Mouse (Mus musculus): ENCODE data around the gene Lgals2. TPM values are rescaled to one million over a fixed set of nuclear protein-coding genes. Genes with fewer than 3 reads are reported as not detected.
"Not testable (repeated sequence)": the region's sequence is repeated elsewhere in the genome, so short reads cannot be mapped to it uniquely, and the experiment has no call there.

Gene Lgals2
- polyA plus RNA-seq, 1 experiment from 2014 or later: not detected

DNA sequence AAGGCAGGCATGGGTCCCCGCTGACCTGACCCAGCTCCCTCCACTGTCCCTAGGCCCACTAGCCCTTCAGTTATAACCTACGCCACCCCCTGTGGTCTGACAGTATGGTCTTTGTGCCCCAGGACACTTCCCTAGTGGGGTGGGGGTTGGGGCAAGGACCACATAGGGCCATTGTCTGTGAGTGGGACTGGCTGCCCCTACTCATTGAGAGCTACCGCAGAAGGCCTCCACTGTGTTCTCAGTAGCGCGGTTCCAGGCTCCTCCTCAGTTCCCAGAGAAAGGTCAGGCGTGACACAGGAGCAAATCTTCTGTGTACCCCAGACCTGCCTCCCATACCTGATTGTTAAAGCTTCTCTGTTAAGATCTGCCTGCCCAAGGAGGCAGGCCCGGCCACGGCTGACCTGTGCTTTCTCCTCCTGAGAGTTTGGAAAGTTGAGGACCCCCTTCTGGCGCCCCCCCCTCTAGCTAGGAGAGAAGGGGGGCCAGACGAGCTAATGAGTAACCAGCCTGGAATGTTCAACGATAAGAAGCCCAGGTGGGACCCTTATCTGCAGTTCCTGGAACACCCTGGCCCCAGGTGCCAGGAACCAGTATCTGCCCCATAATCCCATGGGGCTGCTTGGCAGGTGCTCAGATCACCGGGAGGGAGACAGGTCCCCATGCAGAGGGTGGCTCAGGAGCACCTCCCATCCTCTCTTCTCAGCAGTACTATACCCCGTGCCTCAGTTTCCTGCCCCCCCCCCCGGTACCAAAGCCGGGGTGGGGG, 5.1 kb downstream of the Lgals2 start:
- H3K9ac ChIP-seq: no peak overlapping the region
- H3K4me2 ChIP-seq: no peak overlapping the region
- H3K27me3 ChIP-seq: no peaks in the 10 kb centered on the region
- H3K9me3 ChIP-seq: no peaks in the 10 kb centered on the region
- peaks cover 11% of the 10 kb centered on the region for H3K4me1 ChIP-seq (replicated peaks)
- ATAC-seq (ENCODE audit: low FRiP score, low read depth): no peak
- H3K27ac ChIP-seq (replicated peaks): no peak overlapping the region
- no peaks in the 10 kb centered on the region for H3K36me3 ChIP-seq
- no peak overlapping the region for H3K4me3 ChIP-seq
- 64% methylated on average over 15 of the region's 15 CpGs for WGBS

DNA sequence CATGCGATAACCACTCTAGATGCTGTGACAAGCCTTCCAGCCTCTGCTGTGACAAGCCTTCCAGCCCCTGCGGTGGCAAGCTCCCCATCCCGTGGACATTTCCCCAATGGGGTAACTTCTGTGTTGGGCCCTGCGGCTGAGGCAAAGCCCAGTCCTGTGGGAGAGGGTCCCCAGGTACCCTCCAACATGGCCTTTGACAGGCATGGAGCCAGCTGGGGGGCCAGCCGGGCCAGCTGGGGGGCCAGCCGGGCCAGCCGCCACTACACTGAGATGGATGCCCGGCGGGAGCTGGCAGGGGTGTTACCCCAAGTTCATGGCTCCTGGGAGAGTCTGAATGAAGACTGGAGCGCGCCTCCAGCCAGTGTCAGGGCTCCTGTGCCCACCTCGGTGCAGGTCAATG, 5.8 kb downstream of the Lgals2 start:
- Histone ChIP-seq H3K27me3 (peaks cover 5% of the 10 kb centered on the region; the same call in 1 of the 2 replicates), H3K4me3 (no peak overlapping the region), H3K27ac (replicated peaks) (no peak overlapping the region), H3K9me3 (no peaks in the 10 kb centered on the region), H3K9ac (no peak overlapping the region), H3K4me2 (no peak overlapping the region), H3K36me3 (no peaks in the 10 kb centered on the region), H3K4me1 (replicated peaks) (peaks cover 19% of the 10 kb centered on the region)
- no peak for ATAC-seq (ENCODE audit: low FRiP score, low read depth)
- WGBS: 84% methylated on average over 12 of the region's 12 CpGs

DNA sequence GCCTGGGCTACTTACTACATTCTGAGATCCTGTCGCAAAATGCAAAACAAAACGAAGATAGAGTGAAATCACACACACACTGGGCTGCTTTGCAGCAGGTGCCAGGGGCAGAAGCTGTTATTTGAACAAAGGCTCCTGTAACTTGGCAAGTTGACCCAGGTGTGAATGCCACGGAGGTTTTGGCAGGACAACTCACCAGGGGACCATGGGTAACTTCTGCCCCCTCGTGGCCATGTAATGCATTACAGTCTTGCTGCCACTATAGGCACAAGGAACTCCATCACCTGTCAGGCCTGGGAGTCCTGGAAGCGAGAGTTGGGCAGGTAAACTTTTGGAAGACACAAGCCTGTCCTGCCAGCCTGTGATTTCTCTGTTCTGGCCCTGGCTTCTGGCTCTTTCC, 6.9 kb downstream of the Lgals2 start:
- Histone ChIP-seq H3K36me3 (no peaks in the 10 kb centered on the region), H3K27ac (replicated peaks) (no peak overlapping the region), H3K9ac (no peak overlapping the region), H3K4me2 (no peak overlapping the region), H3K27me3 (peaks cover 15% of the 10 kb centered on the region), H3K9me3 (no peaks in the 10 kb centered on the region), H3K4me3 (no peak overlapping the region), H3K4me1 (replicated peaks) (peaks cover 19% of the 10 kb centered on the region)
- no peak for ATAC-seq (ENCODE audit: low FRiP score, low read depth)
- 31% methylated on average over 5 of the region's 5 CpGs for WGBS

DNA sequence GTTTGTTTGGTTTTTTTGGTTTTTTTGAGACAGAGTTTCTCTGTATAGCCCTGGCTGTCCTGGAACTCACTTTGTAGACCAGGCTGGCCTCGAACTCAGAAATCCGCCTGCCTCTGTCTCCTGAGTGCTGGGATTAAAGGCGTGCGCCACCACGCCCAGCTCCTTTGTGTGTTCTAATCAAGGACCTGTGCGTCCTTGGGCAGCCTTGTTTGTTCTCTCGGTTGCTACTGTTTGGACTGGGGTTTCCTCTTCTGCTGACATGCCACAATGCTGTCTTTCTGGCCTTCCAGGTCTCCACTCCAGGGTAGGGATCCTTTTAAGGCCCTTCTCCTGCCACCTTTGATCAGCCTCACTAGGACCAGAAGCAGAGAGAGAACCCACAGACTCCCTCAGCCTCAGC, 8.5 kb downstream of the Lgals2 start:
- 84% methylated on average over 7 of the region's 7 CpGs for WGBS
- H3K36me3 ChIP-seq; H3K9me3 ChIP-seq; H3K9ac ChIP-seq; ATAC-seq (ENCODE audit: low FRiP score, low read depth); H3K4me3 ChIP-seq; H3K4me2 ChIP-seq; H3K27ac ChIP-seq (replicated peaks): not testable (repeated sequence)
- Histone ChIP-seq H3K27me3 (peaks cover 22% of the 10 kb centered on the region), H3K4me1 (replicated peaks) (peaks cover 33% of the 10 kb centered on the region)

DNA sequence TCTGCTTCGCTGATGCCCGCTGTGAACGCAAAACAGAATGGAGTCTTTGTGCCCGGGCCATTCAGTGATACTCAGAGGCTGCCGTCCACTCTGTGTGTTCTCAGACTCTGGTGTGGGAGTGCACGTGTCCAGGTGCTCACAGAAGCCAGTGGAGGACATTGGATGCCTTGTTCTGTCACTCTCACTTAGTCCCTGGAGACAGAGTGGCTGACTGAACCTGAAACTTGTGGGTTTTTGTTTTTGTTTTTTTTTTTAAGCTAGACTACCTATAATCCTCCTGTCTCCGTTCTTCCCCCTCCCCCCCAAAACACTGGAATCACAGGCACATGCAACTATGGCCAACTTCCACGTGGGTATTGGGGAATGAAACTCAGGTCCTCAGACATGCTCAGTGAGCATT, 9.0 kb downstream of the Lgals2 start:
- H3K4me1 ChIP-seq (replicated peaks): peaks cover 34% of the 10 kb centered on the region
- H3K9ac ChIP-seq: no peak overlapping the region
- 69% methylated on average over 8 of the region's 8 CpGs for WGBS
- peaks cover 22% of the 10 kb centered on the region for H3K27me3 ChIP-seq
- ATAC-seq (ENCODE audit: low FRiP score, low read depth): no peak
- H3K9me3 ChIP-seq: no peaks in the 10 kb centered on the region
- H3K27ac ChIP-seq (replicated peaks): no peak overlapping the region
- no peak overlapping the region for H3K4me3 ChIP-seq
- no peaks in the 10 kb centered on the region for H3K36me3 ChIP-seq
- no peak overlapping the region for H3K4me2 ChIP-seq

DNA sequence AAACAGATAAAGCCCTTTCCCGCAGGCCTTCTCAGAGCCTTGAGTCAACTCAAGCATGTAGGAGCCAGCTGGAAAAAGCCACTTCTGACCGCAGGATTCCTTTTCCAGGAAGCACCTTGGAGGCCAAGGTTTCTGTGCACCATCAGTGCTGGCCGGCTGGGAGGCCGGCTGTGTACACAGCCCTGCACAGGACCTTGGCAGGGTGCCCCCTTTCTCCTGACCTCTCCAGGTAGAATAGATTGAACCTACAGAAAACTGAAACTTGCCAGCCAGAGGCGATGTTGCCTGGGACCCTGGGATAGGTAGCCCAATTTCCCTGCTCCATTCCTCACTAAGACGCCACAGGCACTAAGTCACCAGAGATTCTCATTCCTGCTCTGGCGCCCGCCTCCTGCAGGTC, 9.5 kb downstream of the Lgals2 start:
- no peaks in the 10 kb centered on the region for H3K36me3 ChIP-seq
- H3K9ac ChIP-seq: no peak overlapping the region
- 81% methylated on average over 8 of the region's 8 CpGs for WGBS
- 0 out of 2 replicates have a peak overlapping the region, but pooled peaks have one; percentile 72 for H3K4me2 ChIP-seq
- H3K27me3 ChIP-seq: peaks cover 22% of the 10 kb centered on the region
- H3K4me3 ChIP-seq: no peak overlapping the region
- H3K27ac ChIP-seq (replicated peaks): no peak overlapping the region
- ATAC-seq (ENCODE audit: low FRiP score, low read depth): no peak
- peaks cover 37% of the 10 kb centered on the region for H3K4me1 ChIP-seq (replicated peaks)
- H3K9me3 ChIP-seq: no peaks in the 10 kb centered on the region

DNA sequence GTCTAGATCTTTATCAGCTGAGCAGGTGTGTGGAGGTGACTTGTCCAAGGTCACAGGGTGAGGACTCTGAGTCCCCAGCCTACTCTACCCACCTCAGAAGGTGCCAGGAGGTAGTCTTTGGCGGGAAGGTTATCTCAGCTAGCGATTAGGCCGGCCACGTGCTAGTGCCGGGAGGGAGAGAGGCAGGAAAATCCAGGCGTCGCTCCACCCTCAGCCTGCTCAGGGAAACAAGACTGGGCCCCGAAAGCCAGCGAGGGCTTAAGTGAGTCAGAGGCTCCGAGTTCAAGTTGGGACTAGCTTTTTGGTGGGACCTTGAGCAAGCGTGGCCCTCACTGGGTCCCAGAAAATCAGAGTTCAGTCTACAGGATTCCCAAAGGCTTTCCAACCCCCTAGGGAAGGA, 10.0 kb downstream of the Lgals2 start:
- H3K27me3 ChIP-seq: peaks cover 22% of the 10 kb centered on the region
- H3K4me3 ChIP-seq: no peak overlapping the region
- ATAC-seq (ENCODE audit: low FRiP score, low read depth): no peak
- peak overlapping the region; percentile 72 for H3K4me2 ChIP-seq
- WGBS: 76% methylated on average over 11 of the region's 11 CpGs
- peaks cover 42% of the 10 kb centered on the region for H3K4me1 ChIP-seq (replicated peaks)
- H3K36me3 ChIP-seq: no peaks in the 10 kb centered on the region
- H3K9me3 ChIP-seq: no peaks in the 10 kb centered on the region
- H3K9ac ChIP-seq: no peak overlapping the region
- H3K27ac ChIP-seq (replicated peaks): 0 out of 2 replicates have a peak overlapping the region, but pooled peaks have one; percentile 2

DNA sequence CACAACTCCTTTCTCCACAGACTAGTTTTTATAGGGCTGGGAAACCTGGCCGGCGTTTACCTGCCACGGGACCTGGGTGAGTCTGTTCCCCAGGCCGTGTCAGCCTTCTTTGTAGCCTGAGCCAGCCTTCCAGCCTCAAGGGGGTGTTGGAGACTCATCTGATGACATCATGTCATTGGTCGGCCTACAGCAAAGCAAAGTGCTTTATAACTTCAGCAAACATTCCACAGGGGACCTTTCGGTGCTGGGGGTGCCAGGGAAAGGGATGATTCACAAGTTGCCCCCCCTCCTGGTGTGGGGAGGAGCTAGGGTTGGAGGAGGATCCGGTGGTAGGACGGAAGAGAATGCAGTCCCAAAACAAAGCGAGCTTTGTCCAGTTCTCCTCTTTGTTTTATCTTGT, 10.5 kb downstream of the Lgals2 start:
- Histone ChIP-seq H3K27me3 (peaks cover 22% of the 10 kb centered on the region), H3K4me3 (no peak overlapping the region), H3K27ac (replicated peaks) (no peak overlapping the region), H3K36me3 (no peaks in the 10 kb centered on the region), H3K9me3 (no peaks in the 10 kb centered on the region), H3K4me2 (peak overlapping the region; percentile 72), H3K4me1 (replicated peaks) (peaks cover 48% of the 10 kb centered on the region), H3K9ac (0 out of 2 replicates have a peak overlapping the region, but pooled peaks have one; percentile 3)
- no peak for ATAC-seq (ENCODE audit: low FRiP score, low read depth)
- WGBS: 27% methylated on average over 9 of the region's 9 CpGs

DNA sequence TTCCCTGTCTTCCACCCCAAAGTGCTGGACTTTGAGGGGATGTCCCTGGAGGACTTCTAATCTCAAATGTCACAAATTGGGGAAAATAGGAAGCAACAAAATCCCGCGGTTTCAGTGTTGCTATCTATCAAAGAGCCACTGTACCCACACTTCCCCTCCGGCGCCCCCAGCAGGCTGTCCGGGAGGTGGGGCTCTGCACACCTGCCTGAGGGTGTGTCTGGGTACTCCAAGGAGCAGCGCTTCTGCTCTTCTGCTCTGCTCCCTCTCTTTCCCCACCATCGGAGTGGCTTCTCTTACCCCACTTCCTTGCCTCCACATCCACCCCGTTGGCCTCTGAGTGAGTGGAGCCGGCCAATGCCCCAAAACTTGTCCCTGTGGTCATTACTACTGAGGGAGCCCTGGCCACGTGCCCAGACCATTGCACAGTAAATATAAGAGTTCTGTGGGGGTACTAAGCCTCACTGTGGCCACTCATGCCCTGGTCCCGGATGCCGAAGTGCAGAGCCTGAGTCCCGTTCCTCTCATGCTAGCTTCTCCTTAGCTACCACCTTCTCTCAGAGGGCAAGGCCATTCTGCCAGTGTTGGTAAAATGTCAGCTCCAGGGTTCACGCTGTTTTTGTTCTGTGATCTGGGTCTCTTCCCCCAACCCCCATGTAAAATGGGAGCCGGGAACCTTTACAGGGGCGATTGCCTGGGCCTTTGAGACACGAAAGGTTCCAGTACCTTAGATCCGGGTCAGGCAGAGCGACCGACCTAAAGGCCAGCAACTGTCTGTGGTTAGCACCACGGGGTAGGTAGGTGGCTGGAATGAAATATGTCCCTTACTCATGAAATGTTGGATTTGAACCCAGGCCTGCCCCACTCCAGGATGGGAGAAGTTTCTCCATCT, 11.5 kb downstream of the Lgals2 start:
- no peak for ATAC-seq (ENCODE audit: low FRiP score, low read depth)
- H3K4me1 ChIP-seq (replicated peaks): peaks cover 55% of the 10 kb centered on the region
- 0 out of 2 replicates have a peak overlapping the region, but pooled peaks have one; percentile 72 for H3K27ac ChIP-seq (replicated peaks)
- WGBS: 43% methylated on average over 21 of the region's 21 CpGs
- H3K9me3 ChIP-seq: no peaks in the 10 kb centered on the region
- H3K27me3 ChIP-seq: peaks cover 22% of the 10 kb centered on the region
- no peaks in the 10 kb centered on the region for H3K36me3 ChIP-seq
- peak overlapping the region; percentile 72 for H3K4me2 ChIP-seq
- H3K9ac ChIP-seq: 0 out of 2 replicates have a peak overlapping the region, but pooled peaks have one; percentile 55
- H3K4me3 ChIP-seq: peak overlapping the region; percentile 47

DNA sequence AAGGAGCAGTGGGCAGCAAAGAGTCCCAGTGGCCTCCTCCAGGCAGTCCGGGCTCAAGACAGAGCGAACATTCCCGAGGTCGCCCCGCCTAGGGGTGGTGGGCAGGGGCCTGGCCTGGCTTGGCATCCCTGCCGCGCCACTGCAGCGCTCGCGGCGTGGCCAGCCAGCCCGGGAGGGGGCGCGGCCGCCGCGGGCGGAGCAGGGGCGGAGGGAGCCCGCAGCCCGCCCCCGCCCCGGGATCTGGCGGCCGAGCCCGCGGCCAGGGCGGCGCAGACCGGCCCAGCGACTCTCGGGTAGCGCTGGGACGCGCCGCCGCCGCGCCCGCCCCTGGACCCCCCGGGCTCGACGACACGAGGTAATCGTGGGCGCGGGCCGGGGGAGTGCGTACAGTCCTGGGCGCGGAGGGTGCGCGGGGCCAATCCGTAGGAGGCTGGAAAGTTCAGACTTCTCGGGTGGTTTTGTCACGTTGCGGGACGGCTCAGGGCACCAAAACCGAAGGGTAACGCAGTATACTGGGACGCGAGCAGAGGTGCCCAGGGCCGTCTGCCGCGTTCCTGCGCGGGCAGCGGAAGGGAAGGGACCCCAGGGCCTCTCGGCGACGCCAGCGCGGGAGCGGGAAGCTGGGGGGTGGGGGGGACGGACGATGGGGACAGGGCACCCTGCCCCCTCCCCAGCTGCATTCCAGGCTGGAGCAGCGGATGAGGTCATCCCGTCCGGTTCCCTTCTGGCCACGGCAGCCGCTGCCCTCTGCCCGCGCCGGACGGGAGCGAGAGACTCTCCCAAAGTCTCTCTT, 12.8 kb downstream of the Lgals2 start, which contains the start of gene Cdc42ep1:
Cdc42ep1 (plus strand) TSS at position 254 of the 793 bp plus-strand sequence.
- Histone ChIP-seq H3K27ac (replicated peaks) (peak within 1 kb of the TSS; percentile 72), H3K27me3 (peaks cover 22% of the 10 kb centered on the region), H3K9me3 (no peaks in the 10 kb centered on the region), H3K4me3 (peak within 1 kb of the TSS; percentile 47), H3K9ac (peak within 1 kb of the TSS; percentile 55), H3K4me1 (replicated peaks) (peaks cover 55% of the 10 kb centered on the region), H3K4me2 (peak within 1 kb of the TSS; percentile 72), H3K36me3 (no peaks in the 10 kb centered on the region)
- WGBS: under 1% methylated on average over 63 of the region's 86 CpGs
- peak; percentile 63 for ATAC-seq (ENCODE audit: low FRiP score, low read depth)

DNA sequence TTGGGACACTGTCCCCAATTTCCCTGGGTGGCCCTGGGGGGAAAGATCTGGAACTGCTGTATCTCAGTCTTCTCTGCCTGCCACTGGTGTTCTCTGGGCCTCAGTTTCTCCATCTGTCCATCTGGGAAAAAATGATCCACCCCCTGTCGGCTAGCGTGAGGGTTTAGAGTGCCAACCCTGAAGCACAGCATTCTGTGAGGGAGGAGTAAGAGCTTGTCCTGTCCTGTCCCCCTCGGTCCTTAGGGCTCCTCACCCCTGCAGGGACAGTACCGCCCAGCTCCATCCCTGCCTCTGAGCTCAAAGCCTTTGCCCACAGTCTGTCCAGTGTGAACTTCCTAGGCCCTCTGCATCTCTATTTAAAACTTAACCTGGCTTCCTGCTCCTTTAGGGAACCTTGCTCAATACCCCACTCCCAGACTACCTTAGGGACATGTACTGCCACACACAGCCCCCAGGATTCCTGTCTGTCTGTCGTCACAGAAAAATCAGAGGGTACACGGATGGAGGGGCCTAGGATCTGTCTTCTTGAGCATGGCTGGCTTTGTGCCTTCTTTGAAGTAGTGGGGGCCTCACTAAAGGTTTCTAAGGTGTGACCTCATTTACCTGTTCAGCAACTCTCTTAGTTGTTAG, 14.1 kb downstream of the Lgals2 start:
- Histone ChIP-seq H3K9ac (no peak overlapping the region), H3K36me3 (no peaks in the 10 kb centered on the region), H3K9me3 (no peaks in the 10 kb centered on the region), H3K27ac (replicated peaks) (no peak overlapping the region), H3K4me1 (replicated peaks) (peaks cover 57% of the 10 kb centered on the region), H3K4me2 (no peak overlapping the region), H3K4me3 (no peak overlapping the region), H3K27me3 (peaks cover 22% of the 10 kb centered on the region)
- no peak for ATAC-seq (ENCODE audit: low FRiP score, low read depth)
- 56% methylated on average over 6 of the region's 6 CpGs for WGBS
